Mouse (Mus musculus): Measurements from ENCODE around the gene Nell2. TPM values are rescaled to one million over a fixed set of nuclear protein-coding genes. Genes with fewer than 3 reads are reported as not detected.

Gene Nell2
- polyA plus RNA-seq, 1 experiment from 2014 or later = 1.3 TPM

GRCm38 (mm10) chr15:95275553-95275952 lies 252.8 kb downstream of the Nell2 start:
- Histone ChIP-seq H3K4me1 (ENCODE audit: insufficient read depth) (no peaks in the 10 kb centered on the region), H3K4me3 (ENCODE audit: low read depth, low read length) (no peak overlapping the region), H3K9me3 (ENCODE audit: low read depth, low read length) (no peaks in the 10 kb centered on the region), H3K27me3 (ENCODE audit: insufficient read depth, low read length) (no peaks in the 10 kb centered on the region), H3K27ac (ENCODE audit: low read depth) (no peak overlapping the region), H3K36me3 (ENCODE audit: insufficient read depth) (no peaks in the 10 kb centered on the region), H3K4me2 (no peak overlapping the region), H3K9ac (no peak overlapping the region)
- 58% methylated on average over 5 of the region's 5 CpGs for WGBS
- no peak for TF ChIP-seq CTCF (IDR thresholded peaks at IDR 0.05; ENCODE audit: low read depth)
- no peak for ATAC-seq (ENCODE audit: insufficient read depth)
- DNase-seq = peak; percentile 27

- no peak overlapping the region for H3K27ac ChIP-seq (ENCODE audit: low read depth)
- H3K9ac ChIP-seq = no peak overlapping the region
- no peaks in the 10 kb centered on the region for H3K27me3 ChIP-seq (ENCODE audit: insufficient read depth, low read length)
- H3K36me3 ChIP-seq (ENCODE audit: insufficient read depth) = no peaks in the 10 kb centered on the region
- no peaks in the 10 kb centered on the region for H3K4me1 ChIP-seq (ENCODE audit: insufficient read depth)
- DNase-seq = no peak
- no peaks in the 10 kb centered on the region for H3K9me3 ChIP-seq (ENCODE audit: low read depth, low read length)
- H3K4me3 ChIP-seq (ENCODE audit: low read depth, low read length) = no peak overlapping the region
- no peak for ATAC-seq (ENCODE audit: insufficient read depth)
- H3K4me2 ChIP-seq = no peak overlapping the region
- 67% methylated on average over 3 of the region's 3 CpGs for WGBS
- no peak for TF ChIP-seq CTCF (IDR thresholded peaks at IDR 0.05; ENCODE audit: low read depth)
Measured at GRCm38 (mm10) chr15:95273236-95273635, 255.1 kb downstream of the Nell2 start.

GRCm38 (mm10) chr15:95272167-95272566 lies 256.2 kb downstream of the Nell2 start:
- Histone ChIP-seq H3K9me3 (ENCODE audit: low read depth, low read length) (no peaks in the 10 kb centered on the region), H3K4me1 (ENCODE audit: insufficient read depth) (no peaks in the 10 kb centered on the region), H3K36me3 (ENCODE audit: insufficient read depth) (no peaks in the 10 kb centered on the region), H3K9ac (no peak overlapping the region), H3K4me2 (no peak overlapping the region), H3K27me3 (ENCODE audit: insufficient read depth, low read length) (no peaks in the 10 kb centered on the region), H3K27ac (ENCODE audit: low read depth) (no peak overlapping the region), H3K4me3 (ENCODE audit: low read depth, low read length) (no peak overlapping the region)
- 0 out of 2 replicates have a peak, but pooled peaks have one; percentile 6 for TF ChIP-seq CTCF (IDR thresholded peaks at IDR 0.05; ENCODE audit: low read depth)
- no peak for DNase-seq
- WGBS = 82% methylated on average over 3 of the region's 3 CpGs
- ATAC-seq (ENCODE audit: insufficient read depth) = no peak

DNA sequence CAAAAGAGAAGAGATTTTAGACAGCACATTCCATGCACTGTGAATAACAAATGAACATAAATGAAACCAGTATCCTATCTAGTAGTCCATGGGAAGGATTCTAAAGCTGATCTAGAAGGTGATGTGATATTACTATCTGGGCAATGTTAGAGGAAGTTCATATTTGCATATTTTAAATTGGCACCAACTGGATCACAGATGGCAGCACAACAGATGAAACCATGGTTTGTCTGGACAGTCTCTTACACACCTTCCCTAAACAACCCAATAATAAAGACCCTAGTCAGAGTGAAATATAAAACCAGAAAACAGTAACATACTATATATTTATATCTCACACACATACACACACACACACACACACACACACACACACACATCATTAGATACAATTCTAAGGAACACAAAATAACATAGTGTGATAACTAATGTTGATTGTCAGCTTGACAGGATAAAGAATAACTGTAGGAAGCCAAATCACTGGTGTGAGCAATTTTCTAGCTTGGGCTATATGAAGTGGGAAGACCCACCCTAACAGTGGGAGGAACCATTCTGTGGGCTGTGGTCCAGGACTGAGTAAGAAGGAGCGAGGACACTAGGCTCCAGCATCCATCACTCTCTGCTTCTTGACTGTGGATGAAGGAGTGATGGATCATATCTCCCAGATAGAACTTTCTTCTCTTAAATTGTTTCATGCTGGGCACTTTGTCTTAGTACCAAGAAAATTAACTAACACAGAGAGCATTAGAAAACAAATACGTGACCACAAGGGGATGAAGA lies 268.5 kb downstream of the Nell2 start:
- H3K9me3 ChIP-seq (ENCODE audit: low read depth, low read length) = no peaks in the 10 kb centered on the region
- no peak for DNase-seq
- 74% methylated on average over 2 of the region's 2 CpGs for WGBS
- H3K4me3 ChIP-seq (ENCODE audit: low read depth, low read length) = no peak overlapping the region
- no peaks in the 10 kb centered on the region for H3K4me1 ChIP-seq (ENCODE audit: insufficient read depth)
- no peaks in the 10 kb centered on the region for H3K27me3 ChIP-seq (ENCODE audit: insufficient read depth, low read length)
- no peak overlapping the region for H3K4me2 ChIP-seq
- no peak for ATAC-seq (ENCODE audit: insufficient read depth)
- H3K9ac ChIP-seq = no peak overlapping the region
- H3K27ac ChIP-seq (ENCODE audit: low read depth) = no peak overlapping the region
- no peaks in the 10 kb centered on the region for H3K36me3 ChIP-seq (ENCODE audit: insufficient read depth)
- TF ChIP-seq CTCF (IDR thresholded peaks at IDR 0.05; ENCODE audit: low read depth) = no peak

- ATAC-seq (ENCODE audit: insufficient read depth) = no peak
- no peak for TF ChIP-seq CTCF (IDR thresholded peaks at IDR 0.05; ENCODE audit: low read depth)
- Histone ChIP-seq H3K9ac (no peak overlapping the region), H3K4me2 (no peak overlapping the region), H3K36me3 (ENCODE audit: insufficient read depth) (no peaks in the 10 kb centered on the region), H3K27me3 (ENCODE audit: insufficient read depth, low read length) (no peaks in the 10 kb centered on the region), H3K4me1 (ENCODE audit: insufficient read depth) (no peaks in the 10 kb centered on the region), H3K4me3 (ENCODE audit: low read depth, low read length) (no peak overlapping the region), H3K9me3 (ENCODE audit: low read depth, low read length) (no peaks in the 10 kb centered on the region), H3K27ac (ENCODE audit: low read depth) (no peak overlapping the region)
- 62% methylated on average over 9 of the region's 9 CpGs for WGBS
- DNase-seq = no peak
Measured at GRCm38 (mm10) chr15:95257131-95257530, 271.2 kb downstream of the Nell2 start.

GRCm38 (mm10) chr15:95245516-95245915 lies 282.8 kb downstream of the Nell2 start:
- H3K27ac ChIP-seq (ENCODE audit: low read depth) = no peak overlapping the region
- DNase-seq (no peak), ATAC-seq (ENCODE audit: insufficient read depth) (no peak)
- no peak for TF ChIP-seq CTCF (IDR thresholded peaks at IDR 0.05; ENCODE audit: low read depth)
- no peak overlapping the region for H3K9ac ChIP-seq
- H3K27me3 ChIP-seq (ENCODE audit: insufficient read depth, low read length) = no peaks in the 10 kb centered on the region
- H3K9me3 ChIP-seq (ENCODE audit: low read depth, low read length) = no peaks in the 10 kb centered on the region
- no peak overlapping the region for H3K4me2 ChIP-seq
- H3K36me3 ChIP-seq (ENCODE audit: insufficient read depth) = no peaks in the 10 kb centered on the region
- no peak overlapping the region for H3K4me3 ChIP-seq (ENCODE audit: low read depth, low read length)
- no peaks in the 10 kb centered on the region for H3K4me1 ChIP-seq (ENCODE audit: insufficient read depth)
- WGBS = 85% methylated on average over 11 of the region's 11 CpGs

- H3K4me3 ChIP-seq (ENCODE audit: low read depth, low read length) = no peak overlapping the region
- H3K9ac ChIP-seq = no peak overlapping the region
- H3K27ac ChIP-seq (ENCODE audit: low read depth) = no peak overlapping the region
- no peak for ATAC-seq (ENCODE audit: insufficient read depth)
- no peak for DNase-seq
- H3K4me1 ChIP-seq (ENCODE audit: insufficient read depth) = no peaks in the 10 kb centered on the region
- no peak overlapping the region for H3K4me2 ChIP-seq
- no peaks in the 10 kb centered on the region for H3K27me3 ChIP-seq (ENCODE audit: insufficient read depth, low read length)
- no peak for TF ChIP-seq CTCF (IDR thresholded peaks at IDR 0.05; ENCODE audit: low read depth)
- no peaks in the 10 kb centered on the region for H3K9me3 ChIP-seq (ENCODE audit: low read depth, low read length)
- H3K36me3 ChIP-seq (ENCODE audit: insufficient read depth) = no peaks in the 10 kb centered on the region
- 74% methylated on average over 8 of the region's 8 CpGs for WGBS
Measured at GRCm38 (mm10) chr15:95243876-95244275, 284.5 kb downstream of the Nell2 start.
